Mouse (Mus musculus) hindbrain, embryonic 14.5 days (tissue): ENCODE data around the gene Grk5. TPM values are rescaled to one million over a fixed set of nuclear protein-coding genes. Genes with fewer than 3 reads are reported as not detected.

ENCODE experiments used
- polyA plus RNA-seq: library from polyadenylated mRNA; unstranded; fragments of >200 nt; fragmentation: Nextera tagmentation; extraction: Ambion mirVana; gene quantifications from 2 replicates; pipeline ENCODE4 v1.2.1, GENCODE M21; 2014

Grk5 gene
- polyA plus RNA-seq, 1 experiment from 2014 or later: 3.1 TPM

Other genes with a start within 250 kb of the Grk5 start
- gene Nanos1, start 133.8 kb upstream of the Grk5 start, polyA plus RNA-seq: 23.1 and 29.6 TPM in 2 replicates
- gene Eif3a, start 99.1 kb upstream of the Grk5 start, polyA plus RNA-seq: 117 and 122 TPM in 2 replicates
- 49.6 and 50.9 TPM in 2 replicates for gene Fam45a, start 78.2 kb upstream of the Grk5 start, polyA plus RNA-seq
- 11.6 and 11.9 TPM in 2 replicates for gene Sfxn4, start 28.3 kb upstream of the Grk5 start, polyA plus RNA-seq
- gene Prdx3, start 15.2 kb upstream of the Grk5 start, polyA plus RNA-seq: 126 and 135 TPM in 2 replicates